Comparison of ENCODE assay signal across 13 mouse cellular contexts in the genomic region with DNA sequence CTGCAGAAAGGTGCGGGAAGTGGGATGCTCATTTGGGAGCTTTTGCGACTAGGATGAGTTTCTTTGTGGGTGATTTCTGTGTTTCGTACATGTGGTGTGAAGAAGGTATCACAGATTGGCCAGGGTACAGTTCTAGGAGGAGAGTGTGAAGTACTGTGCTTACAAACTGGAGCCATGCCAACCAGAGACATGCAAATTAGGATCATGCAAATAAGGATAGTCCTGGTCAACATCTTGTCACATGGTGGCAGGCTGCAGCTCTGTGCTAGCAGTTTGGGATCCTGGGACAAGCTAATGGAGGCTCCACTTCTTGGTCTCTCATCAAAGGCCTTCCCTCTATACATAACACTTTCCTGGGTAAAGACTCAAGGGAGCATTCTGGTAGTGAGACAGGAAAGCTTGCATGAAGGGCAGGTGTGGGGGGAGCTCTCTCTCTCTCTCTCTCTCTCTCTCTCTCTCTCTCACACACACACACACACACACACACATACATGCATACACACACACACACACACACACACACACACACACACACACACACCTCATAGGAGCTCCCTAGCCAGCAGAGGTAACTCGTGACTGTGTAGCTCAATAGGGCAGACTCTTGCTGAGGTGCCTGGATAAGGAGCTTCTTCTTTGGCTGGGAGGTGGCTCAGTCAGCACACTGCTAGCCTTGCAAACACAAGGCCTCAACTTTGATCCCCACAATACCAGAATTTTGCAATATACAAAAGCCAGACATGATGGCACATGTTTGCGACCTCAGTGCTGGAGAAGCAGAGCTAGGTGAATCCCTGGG.
DNase-seq lines count a peak whose midpoint lies in the region; ATAC-seq and TF ChIP-seq lines count a peak whose summit lies in the region.
"Had no signal": no experiment of that assay in that cellular context is flagged by ENCODE, and none has a peak within 500 bp of the region (broad histone marks: within the 10 kb centered on the region; RNA-seq: fewer than 3 reads in every experiment).

No protein-coding gene starts in this region.

- DNase-seq in embryonic facial prominence, embryonic 14.5 days (ENCODE audit: low spot score), result no peak
- no peak for DNase-seq in embryonic facial prominence, embryonic 10.5 days (ENCODE audit: low spot score)
- peak; percentile 60 for DNase-seq in kidney, adult 2 months
- DNase-seq in kidney, postnatal 4 days, result no peak
- peak; percentile 57 for DNase-seq in A20 (ENCODE audit: low read depth, low spot score)
- DNase-seq in cerebellum, postnatal 36 days, result no peak
- DNase-seq: cerebellum, adult 18-20 months; heart, adult 18-20 months; thymus, adult 18-20 months had no signal

- TF ChIP-seq POLR2A in kidney, adult 2 months (IDR thresholded peaks at IDR 0.05; ENCODE audit: low read depth, low read length), result no peak

- no peak overlapping the region for H3K9ac ChIP-seq in embryonic facial prominence, embryonic 14.5 days (ENCODE audit: low read depth, low read length)
- no peak overlapping the region for H3K9ac ChIP-seq in intestine, postnatal 0 days (ENCODE audit: low read depth, low read length)
- H3K9ac ChIP-seq: kidney, embryonic 15.5 days; liver, embryonic 14.5 days had no signal

- H3K27ac ChIP-seq in embryonic facial prominence, embryonic 14.5 days (replicated peaks; ENCODE audit: low read depth, low read length), result no peak overlapping the region
- H3K27ac ChIP-seq in embryonic facial prominence, embryonic 10.5 days (replicated peaks), result no peak overlapping the region
- no peak overlapping the region for H3K27ac ChIP-seq in kidney, adult 2 months (ENCODE audit: insufficient read depth, low read depth, low read length)
- no peak overlapping the region for H3K27ac ChIP-seq in intestine, postnatal 0 days (ENCODE audit: low read depth, low read length)
- H3K27ac ChIP-seq: kidney, embryonic 15.5 days; liver, embryonic 14.5 days had no signal

- H3K4me3 ChIP-seq in embryonic facial prominence, embryonic 14.5 days (ENCODE audit: low read depth, low read length), result no peak overlapping the region
- H3K4me3 ChIP-seq in embryonic facial prominence, embryonic 10.5 days, result no peak overlapping the region
- H3K4me3 ChIP-seq in kidney, adult 2 months (ENCODE audit: insufficient read depth, low read depth, low read length), result no peak overlapping the region
- H3K4me3 ChIP-seq in intestine, postnatal 0 days (ENCODE audit: low read depth, low read length), result no peak overlapping the region
- H3K4me3 ChIP-seq: kidney, embryonic 15.5 days had no signal

- no peak for TF ChIP-seq CTCF in kidney, adult 2 months (conservative IDR thresholded peaks at IDR 0.05; ENCODE audit: insufficient read depth, insufficient read length, low read depth, low read length)
- TF ChIP-seq CTCF in intestine, postnatal 0 days (IDR thresholded peaks at IDR 0.05; ENCODE audit: low read depth), result no peak

- H3K36me3 ChIP-seq in embryonic facial prominence, embryonic 14.5 days (ENCODE audit: control insufficient read depth, insufficient read depth, low read length), result no peaks in the 10 kb centered on the region
- no peaks in the 10 kb centered on the region for H3K36me3 ChIP-seq in embryonic facial prominence, embryonic 10.5 days (replicated peaks)
- no peaks in the 10 kb centered on the region for H3K36me3 ChIP-seq in kidney, adult 2 months (ENCODE audit: control insufficient read depth, insufficient read depth, low read length)
- no peaks in the 10 kb centered on the region for H3K36me3 ChIP-seq in intestine, postnatal 0 days (ENCODE audit: control insufficient read depth, insufficient read depth)
- H3K36me3 ChIP-seq: kidney, embryonic 15.5 days had no signal

- WGBS in embryonic facial prominence, embryonic 14.5 days, result 91% methylated on average over 5 of the region's 5 CpGs
- WGBS in embryonic facial prominence, embryonic 10.5 days, result 80% methylated on average over 5 of the region's 5 CpGs
- 88% methylated on average over 5 of the region's 5 CpGs for WGBS in kidney, adult 2 months
- 85% methylated on average over 5 of the region's 5 CpGs for WGBS in intestine, postnatal 0 days

- ATAC-seq in embryonic facial prominence, embryonic 14.5 days (ENCODE audit: low read depth), result peak; percentile 22; the same call in 1 of the 2 replicates
- ATAC-seq in intestine, postnatal 0 days, result peak; percentile 72
- ATAC-seq in granulocyte monocyte progenitor cell, adult 5-6 weeks (replicated peaks; ENCODE audit: poor library complexity, severe bottlenecking), result no peak

- H3K4me2 ChIP-seq in embryonic facial prominence, embryonic 14.5 days (ENCODE audit: low read depth, low read length), result no peak overlapping the region
- H3K4me2 ChIP-seq in intestine, postnatal 0 days (replicated peaks; ENCODE audit: low read depth), result no peak overlapping the region
- H3K4me2 ChIP-seq: kidney, embryonic 15.5 days had no signal

- no peaks in the 10 kb centered on the region for H3K4me1 ChIP-seq in embryonic facial prominence, embryonic 14.5 days (ENCODE audit: control insufficient read depth, insufficient read depth, low read length)
- peaks cover 9% of the 10 kb centered on the region for H3K4me1 ChIP-seq in embryonic facial prominence, embryonic 10.5 days
- H3K4me1 ChIP-seq in kidney, adult 2 months (ENCODE audit: control insufficient read depth, insufficient read depth, low read length), result no peaks in the 10 kb centered on the region
- H3K4me1 ChIP-seq in intestine, postnatal 0 days (replicated peaks; ENCODE audit: control insufficient read depth, insufficient read depth, low read length), result no peaks in the 10 kb centered on the region
- H3K4me1 ChIP-seq: kidney, embryonic 15.5 days had no signal

- H3K27me3 ChIP-seq in embryonic facial prominence, embryonic 14.5 days (replicated peaks; ENCODE audit: control insufficient read depth, insufficient read depth, low read length), result no peaks in the 10 kb centered on the region
- 0 out of 2 replicates have a peak, but pooled peaks cover 5% of the 10 kb centered on the region for H3K27me3 ChIP-seq in embryonic facial prominence, embryonic 10.5 days (replicated peaks; ENCODE audit: low read depth, poor library complexity, severe bottlenecking)
- no peaks in the 10 kb centered on the region for H3K27me3 ChIP-seq in kidney, adult 2 months (replicated peaks; ENCODE audit: control insufficient read depth, insufficient read depth, low read length)
- no peaks in the 10 kb centered on the region for H3K27me3 ChIP-seq in intestine, postnatal 0 days (replicated peaks; ENCODE audit: control insufficient read depth, insufficient read depth, low read length)
- H3K27me3 ChIP-seq: kidney, embryonic 15.5 days had no signal

- H3K9me3 ChIP-seq in embryonic facial prominence, embryonic 14.5 days (ENCODE audit: control insufficient read depth, low read length), result peaks cover 7% of the 10 kb centered on the region; the same call in 1 of the 2 replicates
- no peaks in the 10 kb centered on the region for H3K9me3 ChIP-seq in embryonic facial prominence, embryonic 10.5 days
- no peaks in the 10 kb centered on the region for H3K9me3 ChIP-seq in intestine, postnatal 0 days (ENCODE audit: control insufficient read depth)
- H3K9me3 ChIP-seq: kidney, embryonic 15.5 days had no signal

Comparison
In these comparisons a context has a peak if more than half of its experiments do, and no peak if none do; other contexts are left out.
1. DNase-seq: peak in kidney, adult 2 months (single experiment) and A20 (single experiment); none in embryonic facial prominence, embryonic 14.5 days (single experiment), embryonic facial prominence, embryonic 10.5 days (single experiment), kidney, postnatal 4 days (0 of 2) and cerebellum, postnatal 36 days (0 of 2).